Mouse (Mus musculus) left cerebral cortex, postnatal 14 days (tissue): Measurements from ENCODE around the gene Ncoa1. TPM values are rescaled to one million over a fixed set of nuclear protein-coding genes. Genes with fewer than 3 reads are reported as not detected.
A peak's percentile ranks its signal among the peaks of the same experiment; 100 is the strongest.

Experiments
- DNase-seq, 2 experiments: peaks; one replicate each; pipeline ENCODE4 v3.0.0; 2021 to 2022; ENCODE audit warnings: low spot score in 2 of 2, mixed read lengths in 1 of 2
- intact Hi-C: fragments of 180-260 bp; cut with DNase I; formaldehyde crosslinking; loops from one replicate; pipeline ENCODE4 v1.15.1; 2025
- total RNA-seq, 2 experiments: library from RNA; stranded (reverse); gene quantifications; 2 replicates each; pipeline ENCODE4 v1.2.3; 2021

The Ncoa1 gene
- total RNA-seq, 2 experiments from 2014 or later = 92.0 to 95.0 TPM

GRCm38 (mm10) chr12:4430061-4430825 is 46.7 kb downstream of the Ncoa1 start:
- intact Hi-C loops = no loop called here
- DNase-seq = peak in 1 of 2 experiments; percentile 15

- intact Hi-C loops = no loop called here
- DNase-seq = no peak
Measured at GRCm38 (mm10) chr12:4418824-4419223, 58.2 kb downstream of the Ncoa1 start.

GRCm38 (mm10) chr12:4417626-4418263 is 59.2 kb downstream of the Ncoa1 start:
- intact Hi-C loops = no loop called here
- DNase-seq = no peak

- no peak for DNase-seq
- intact Hi-C loops = no loop called here
Measured at GRCm38 (mm10) chr12:4407085-4407484, 69.9 kb downstream of the Ncoa1 start.

- no peak for DNase-seq
- intact Hi-C loops = no loop called here
Measured at GRCm38 (mm10) chr12:4406155-4406554, 70.8 kb downstream of the Ncoa1 start.

- no peak for DNase-seq
- intact Hi-C loops = no loop called here
Measured at GRCm38 (mm10) chr12:4403206-4403605, 73.8 kb downstream of the Ncoa1 start.

GRCm38 (mm10) chr12:4396221-4396620 is 80.8 kb downstream of the Ncoa1 start:
- DNase-seq = no peak
- intact Hi-C loops = no loop called here

- peak in 1 of 2 experiments; percentile 37 for DNase-seq
- intact Hi-C loops = no loop called here
Measured at GRCm38 (mm10) chr12:4392590-4392989, 84.4 kb downstream of the Ncoa1 start.

- intact Hi-C loops = no loop called here
- no peak for DNase-seq
Measured at GRCm38 (mm10) chr12:4392074-4392473, 84.9 kb downstream of the Ncoa1 start.

GRCm38 (mm10) chr12:4391256-4391655 is 85.7 kb downstream of the Ncoa1 start:
- intact Hi-C loops = no loop called here
- DNase-seq = no peak

- intact Hi-C loops = no loop called here
- no peak for DNase-seq
Measured at GRCm38 (mm10) chr12:4390721-4391120, 86.3 kb downstream of the Ncoa1 start.

- intact Hi-C loops = no loop called here
Measured at GRCm38 (mm10) chr12:4386077-4386719, 90.8 kb downstream of the Ncoa1 start.

GRCm38 (mm10) chr12:4383061-4383460 is 93.9 kb downstream of the Ncoa1 start:
- no peak for DNase-seq
- intact Hi-C loops = no loop called here

More at GRCm38 (mm10) chr12:4386077-4386719, 90.8 kb downstream of the Ncoa1 start:
- no peak for DNase-seq

- DNase-seq = no peak
- intact Hi-C loops = no loop called here
Measured at GRCm38 (mm10) chr12:4379298-4379957, 97.6 kb downstream of the Ncoa1 start.

- intact Hi-C loops = no loop called here
- DNase-seq = no peak
Measured at GRCm38 (mm10) chr12:4376475-4376874, 100.5 kb downstream of the Ncoa1 start.

GRCm38 (mm10) chr12:4374816-4375493 is 102.0 kb downstream of the Ncoa1 start:
- intact Hi-C loops = no loop called here
- DNase-seq = no peak

- no peak for DNase-seq
- intact Hi-C loops = no loop called here
Measured at GRCm38 (mm10) chr12:4371406-4371805, 105.6 kb downstream of the Ncoa1 start.

- intact Hi-C loops = no loop called here
- DNase-seq = no peak
Measured at GRCm38 (mm10) chr12:4365951-4366350, 111.0 kb downstream of the Ncoa1 start.

- intact Hi-C loops = no loop called here
- no peak for DNase-seq
Measured at GRCm38 (mm10) chr12:4359475-4359874, 117.5 kb downstream of the Ncoa1 start.
